Mouse (Mus musculus): ENCODE measurements around the gene Arrdc5.

DNA sequence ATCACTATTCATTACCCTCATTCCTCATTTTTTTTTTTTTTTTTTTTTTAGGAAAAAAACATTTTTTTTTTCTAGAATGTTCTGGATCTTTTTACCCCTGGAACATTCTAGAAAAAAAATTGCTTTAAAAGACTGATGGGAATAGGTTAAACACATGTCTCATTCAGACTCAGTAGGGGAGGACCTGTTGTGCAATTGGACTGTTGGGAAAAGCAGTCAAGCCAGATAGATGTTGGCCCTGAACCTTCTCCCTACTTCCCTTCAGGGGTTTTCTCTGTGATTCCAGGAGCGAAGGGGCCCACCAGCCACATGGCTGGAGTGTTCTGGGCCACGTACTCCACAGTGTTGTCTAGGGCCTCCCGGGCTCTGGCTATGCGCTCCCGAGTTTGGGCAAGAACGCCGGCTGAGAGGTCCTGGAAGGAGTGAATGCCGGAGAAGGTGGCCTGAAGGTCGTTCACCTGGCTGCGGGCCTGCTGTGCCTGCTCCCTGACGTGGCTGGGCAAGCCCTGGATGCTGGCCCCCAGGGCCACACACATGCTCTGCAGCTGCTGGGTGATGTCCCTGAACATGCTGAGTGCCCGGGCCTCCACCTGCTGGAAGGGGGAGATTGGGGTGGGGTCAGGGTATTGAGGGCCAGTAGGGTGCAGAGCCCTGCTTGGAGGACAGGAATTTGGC lies 20.5 kb downstream of the Arrdc5 start:
- TF ChIP-seq CTCF (IDR thresholded peaks at IDR 0.05; ENCODE audit: low read depth) (no peak), EP300 (IDR thresholded peaks at IDR 0.05; ENCODE audit: low read depth) (no peak; the same call in 1 of the 2 replicates)
